Mouse (Mus musculus) forebrain, embryonic 13.5 days (tissue): ENCODE results near the gene Ralgapa1. TPM values are rescaled to one million over a fixed set of nuclear protein-coding genes. Genes with fewer than 3 reads are reported as not detected.

Source experiments
- ATAC-seq: fragments of 200-750 bp; cut with Nextera tagmentation; 2 replicates; pipeline ENCODE4 v1.8.0; 2017
- H3K27ac ChIP-seq: fragments of 300-500 bp; sonication (generic); 2 replicates; pipeline ENCODE4 v1.5.1; 2015; ENCODE audit warnings: inconsistent platforms, mild to moderate bottlenecking, moderate library complexity
- H3K27me3 ChIP-seq: fragments of 300-500 bp; sonication (generic); 2 replicates; pipeline ENCODE4 v1.6.1; 2015; ENCODE audit warnings: mild to moderate bottlenecking, inconsistent platforms
- H3K36me3 ChIP-seq: fragments of 300-500 bp; sonication (generic); 2 replicates; pipeline ENCODE4 v1.6.1; 2015; ENCODE audit warnings: mild to moderate bottlenecking, inconsistent platforms; ENCODE audit not compliant: poor library complexity, severe bottlenecking
- H3K4me1 ChIP-seq: fragments of 300-500 bp; sonication (generic); 2 replicates; pipeline ENCODE4 v1.6.1; 2015; ENCODE audit warnings: inconsistent platforms
- H3K4me2 ChIP-seq: fragments of 300-500 bp; sonication (generic); 2 replicates; pipeline ENCODE4 v1.6.1; 2015; ENCODE audit warnings: inconsistent platforms, mild to moderate bottlenecking, moderate library complexity
- H3K4me3 ChIP-seq: fragments of 300-500 bp; sonication (generic); 2 replicates; pipeline ENCODE4 v1.5.1; 2015; ENCODE audit warnings: mild to moderate bottlenecking, inconsistent platforms
- H3K9ac ChIP-seq: fragments of 300-500 bp; sonication (generic); 2 replicates; pipeline ENCODE4 v1.6.1; 2015; ENCODE audit warnings: mild to moderate bottlenecking, inconsistent platforms
- H3K9me3 ChIP-seq: fragments of 300-500 bp; sonication (generic); replicated peaks from 2 replicates; pipeline ENCODE4 v1.6.1; 2016; ENCODE audit warnings: inconsistent platforms
- WGBS: fragments of 180-500 bp; shearing (Covaris S2); methylation state at CpG from one replicate; pipeline ENCODE4 v1.1.7; 2015; 5-methylcytosine and 5-hydroxymethylcytosine counted together
- polyA plus RNA-seq: library from polyadenylated mRNA; unstranded; fragments of >200 nt; fragmentation: Nextera tagmentation; extraction: Ambion mirVana; gene quantifications from 2 replicates; pipeline ENCODE4 v1.2.1, GENCODE M21; 2015

The Ralgapa1 gene
- polyA plus RNA-seq, 1 experiment from 2014 or later, result 14.1 TPM

DNA sequence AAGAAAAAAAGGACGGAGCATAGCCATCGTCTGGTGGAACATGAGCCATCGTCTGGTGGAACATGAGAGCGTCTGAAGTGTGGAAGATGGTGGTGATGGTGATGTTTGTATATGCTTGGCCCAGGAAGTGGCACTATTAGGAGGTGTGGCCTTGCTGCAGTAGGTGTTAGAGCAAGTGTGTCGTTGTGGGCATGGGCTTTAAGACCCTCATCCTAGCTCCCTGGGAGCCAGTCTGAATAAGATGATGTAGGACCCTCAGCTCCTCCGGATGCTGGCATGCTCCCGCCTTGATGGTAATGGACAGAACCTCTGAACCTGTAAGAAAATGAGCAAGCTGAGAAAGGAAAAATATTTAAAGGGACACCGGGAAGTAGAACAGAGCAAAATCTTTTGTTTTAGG is 13.9 kb upstream of the Ralgapa1 start:
- 88% methylated on average over 8 of the region's 8 CpGs for WGBS
- no peak for ATAC-seq

DNA sequence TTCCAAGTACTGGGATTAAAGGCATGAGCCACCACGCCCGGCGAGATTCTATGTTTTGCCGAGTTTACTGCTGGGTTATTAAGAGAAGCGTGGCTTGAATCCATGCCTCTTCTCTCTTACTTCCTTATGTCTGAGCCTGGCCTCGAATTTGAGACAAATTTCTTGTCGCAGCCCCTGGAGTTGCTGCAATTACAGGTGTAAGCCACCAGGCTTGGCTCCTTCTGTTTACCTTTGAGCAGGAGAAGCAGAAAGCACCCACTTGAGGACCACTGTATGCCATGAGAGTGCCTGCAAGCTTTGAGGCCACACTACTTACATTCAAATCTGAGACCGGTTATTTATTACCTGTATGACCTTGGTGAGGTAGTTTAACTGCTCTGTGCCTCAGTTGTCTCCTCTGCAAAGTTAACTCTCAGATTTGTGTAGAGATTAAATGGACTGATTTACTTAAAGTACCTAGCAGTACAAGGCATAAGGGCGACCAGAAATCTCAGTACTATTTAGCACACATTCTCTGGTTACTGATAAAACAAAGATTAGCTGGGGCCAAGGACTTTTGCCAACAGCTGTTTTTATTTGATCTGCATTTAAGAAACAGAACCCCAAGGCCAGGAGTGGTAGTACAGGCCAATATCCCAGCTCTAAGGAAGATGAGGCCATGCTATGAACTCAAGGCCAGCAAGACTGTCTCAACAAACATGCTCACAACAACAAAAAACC is 13.1 kb upstream of the Ralgapa1 start:
- Histone ChIP-seq H3K4me1 (peaks cover 15% of the 10 kb centered on the region), H3K27ac (no peak overlapping the region), H3K9ac (no peak overlapping the region), H3K4me2 (no peak overlapping the region), H3K9me3 (no peaks in the 10 kb centered on the region), H3K4me3 (no peak overlapping the region), H3K36me3 (no peaks in the 10 kb centered on the region), H3K27me3 (no peaks in the 10 kb centered on the region)
- WGBS, result 68% methylated on average over 9 of the region's 9 CpGs
- ATAC-seq, result no peak

More for the DNA sequence above, 13.9 kb upstream of the Ralgapa1 start:
- Histone ChIP-seq H3K9me3 (no peaks in the 10 kb centered on the region), H3K4me2 (no peak overlapping the region), H3K36me3 (no peaks in the 10 kb centered on the region), H3K4me1 (peaks cover 15% of the 10 kb centered on the region), H3K4me3 (no peak overlapping the region), H3K27ac (no peak overlapping the region), H3K9ac (no peak overlapping the region), H3K27me3 (no peaks in the 10 kb centered on the region)

DNA sequence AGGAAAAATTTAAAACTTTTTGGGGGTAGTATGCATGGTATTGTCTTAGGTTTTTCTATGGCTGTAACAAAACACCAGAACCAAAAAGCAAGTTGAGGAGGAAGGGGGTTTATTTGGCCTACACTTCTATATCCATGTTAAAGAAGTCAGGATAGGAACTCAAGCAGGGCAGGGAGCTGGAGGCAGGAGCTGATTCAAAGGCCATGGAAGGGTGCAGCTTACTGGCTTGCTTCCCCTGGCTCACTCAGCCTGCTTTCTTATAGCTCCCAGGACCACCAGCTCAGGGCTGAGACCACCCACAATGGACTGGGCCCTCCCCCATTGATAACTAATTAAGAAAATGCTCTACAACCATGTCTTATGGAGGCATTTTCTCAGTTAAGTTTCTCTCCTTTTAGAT is 12.0 kb upstream of the Ralgapa1 start:
- H3K27me3 ChIP-seq, result no peaks in the 10 kb centered on the region
- H3K27ac ChIP-seq, result no peak overlapping the region
- H3K4me1 ChIP-seq, result peaks cover 10% of the 10 kb centered on the region
- no peaks in the 10 kb centered on the region for H3K9me3 ChIP-seq
- H3K4me2 ChIP-seq, result no peak overlapping the region
- H3K4me3 ChIP-seq, result no peak overlapping the region
- H3K36me3 ChIP-seq, result no peaks in the 10 kb centered on the region
- no peak overlapping the region for H3K9ac ChIP-seq
- no peak for ATAC-seq

DNA sequence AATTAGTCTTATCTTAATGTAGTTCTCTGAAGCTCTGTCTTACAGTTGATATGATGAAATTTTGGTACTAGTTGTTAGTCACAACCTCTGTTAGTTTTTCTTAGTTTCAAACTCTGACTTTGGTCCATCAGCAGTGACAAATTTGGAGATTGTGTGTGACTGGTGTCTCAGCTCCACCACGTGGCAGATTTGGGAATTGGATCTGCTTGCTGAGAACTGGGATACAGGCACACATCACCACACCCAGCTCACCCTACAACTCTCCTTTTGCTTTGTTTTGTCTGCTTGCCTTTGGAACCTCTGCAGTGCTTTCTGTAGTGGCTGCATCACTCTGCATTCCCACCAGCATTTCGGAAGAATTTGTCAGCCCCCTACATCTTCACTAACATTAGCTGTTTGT is 10.1 kb upstream of the Ralgapa1 start:
- H3K4me2 ChIP-seq, result no peak overlapping the region
- no peak overlapping the region for H3K9ac ChIP-seq
- H3K4me1 ChIP-seq, result no peaks in the 10 kb centered on the region
- no peak overlapping the region for H3K4me3 ChIP-seq
- no peaks in the 10 kb centered on the region for H3K36me3 ChIP-seq
- no peaks in the 10 kb centered on the region for H3K9me3 ChIP-seq
- no peaks in the 10 kb centered on the region for H3K27me3 ChIP-seq
- WGBS, result 19% methylated on average over 2 of the region's 2 CpGs
- H3K27ac ChIP-seq, result no peak overlapping the region
- ATAC-seq, result no peak

DNA sequence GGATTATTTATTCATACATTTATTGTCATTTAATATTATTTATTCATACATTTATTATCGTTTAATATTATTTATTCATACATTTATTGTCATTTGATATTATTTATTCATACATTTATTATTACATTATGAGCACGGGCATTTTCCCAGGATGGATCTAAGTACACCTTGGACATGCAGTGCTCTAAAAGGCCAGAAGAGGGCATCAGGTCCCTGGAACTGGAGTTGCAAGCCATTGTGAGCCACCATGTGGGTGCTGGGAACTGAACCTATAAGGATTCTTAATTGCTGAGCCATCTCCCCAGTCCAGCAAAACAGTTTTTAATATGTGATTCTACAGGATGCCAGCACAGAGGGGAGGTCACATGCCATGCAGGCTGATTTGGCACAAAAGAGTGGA is 4.6 kb upstream of the Ralgapa1 start:
- ATAC-seq, result no peak
- no peak overlapping the region for H3K27ac ChIP-seq
- no peak overlapping the region for H3K4me2 ChIP-seq
- WGBS, result 91% methylated on average over 2 of the region's 2 CpGs
- H3K4me3 ChIP-seq, result no peak overlapping the region
- no peaks in the 10 kb centered on the region for H3K4me1 ChIP-seq
- no peaks in the 10 kb centered on the region for H3K27me3 ChIP-seq
- 0 out of 2 replicates have a peak, but pooled peaks cover 5% of the 10 kb centered on the region for H3K9me3 ChIP-seq
- H3K36me3 ChIP-seq, result no peaks in the 10 kb centered on the region
- no peak overlapping the region for H3K9ac ChIP-seq

DNA sequence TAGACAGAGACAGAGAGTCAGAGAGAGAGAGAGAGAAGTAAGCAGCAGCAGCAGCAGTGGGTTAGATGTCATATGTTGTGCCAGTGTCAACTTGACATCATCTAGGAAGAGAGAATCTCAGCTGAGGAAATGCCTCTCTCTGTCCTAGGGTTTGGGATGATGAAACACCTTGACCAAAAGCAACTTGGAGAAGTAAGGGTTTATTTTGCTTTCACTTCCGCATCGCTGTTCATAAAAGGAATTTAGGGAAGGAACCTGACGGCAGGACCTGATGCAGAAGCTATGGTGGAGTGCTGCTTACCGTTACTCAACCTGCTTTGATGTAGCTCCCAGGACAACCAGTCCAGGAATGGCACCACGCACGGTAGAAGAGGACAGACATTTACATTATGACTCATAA is 3.1 kb upstream of the Ralgapa1 start:
- no peak for ATAC-seq
- Histone ChIP-seq H3K4me1 (peaks cover 12% of the 10 kb centered on the region), H3K27ac (no peak overlapping the region), H3K27me3 (no peaks in the 10 kb centered on the region), H3K9ac (no peak overlapping the region), H3K9me3 (0 out of 2 replicates have a peak, but pooled peaks cover 5% of the 10 kb centered on the region), H3K36me3 (no peaks in the 10 kb centered on the region), H3K4me3 (no peak overlapping the region), H3K4me2 (no peak overlapping the region)
- 87% methylated on average over 6 of the region's 6 CpGs for WGBS

DNA sequence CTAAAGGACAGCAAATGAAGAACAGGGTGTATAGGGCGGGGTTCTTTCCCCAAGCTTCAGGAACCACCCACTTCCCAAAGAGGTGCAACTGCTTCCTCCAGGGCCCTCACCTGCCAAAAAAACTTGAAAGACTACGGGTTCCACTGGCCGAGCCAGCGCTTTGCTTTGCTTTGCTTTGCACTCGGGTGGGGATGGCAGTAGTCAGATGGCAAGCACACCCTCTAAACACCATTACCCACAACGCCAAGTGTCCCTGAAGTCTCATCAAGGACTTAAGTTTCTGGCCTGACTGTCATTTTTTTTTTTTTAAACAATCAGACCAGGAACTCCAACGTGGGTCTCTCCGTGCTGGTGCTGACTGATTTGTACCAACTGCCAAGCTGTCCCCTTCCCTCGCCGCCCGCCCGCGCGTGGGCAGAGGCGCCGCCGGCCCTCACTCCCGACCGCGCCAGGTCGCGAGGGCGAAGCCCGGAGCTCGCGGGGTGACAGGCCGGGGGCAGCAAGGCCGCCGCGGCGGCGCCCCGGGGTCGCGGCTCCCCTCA is 777 bp downstream of the Ralgapa1 start:
- Histone ChIP-seq H3K9ac (peak overlapping the region; percentile 93), H3K27ac (peak overlapping the region; percentile 96), H3K4me2 (peak overlapping the region; percentile 70), H3K36me3 (no peaks in the 10 kb centered on the region), H3K27me3 (no peaks in the 10 kb centered on the region), H3K4me1 (peaks cover 16% of the 10 kb centered on the region), H3K9me3 (no peaks in the 10 kb centered on the region), H3K4me3 (peak overlapping the region; percentile 88)
- under 1% methylated on average over 31 of the region's 35 CpGs for WGBS
- ATAC-seq, result peak; percentile 46

DNA sequence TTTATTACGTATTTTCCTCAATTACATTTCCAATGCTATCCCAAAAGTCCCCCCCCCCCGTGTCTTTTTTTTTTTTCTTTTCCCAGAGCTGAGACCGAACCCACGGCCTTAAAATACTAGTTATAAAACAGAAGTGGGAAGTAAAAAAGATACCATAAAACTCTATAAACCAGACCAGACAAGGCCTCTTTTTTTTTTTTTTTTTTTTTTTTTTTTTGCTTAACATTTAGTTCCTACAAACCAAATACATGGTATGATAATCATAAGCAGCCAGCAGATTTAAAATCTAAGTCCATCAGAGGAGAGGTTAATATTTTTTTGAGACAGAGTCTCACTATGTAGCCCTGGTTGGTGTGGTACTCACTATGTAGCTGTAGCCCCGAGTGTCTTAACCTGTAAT is 4.5 kb downstream of the Ralgapa1 start:
- no peaks in the 10 kb centered on the region for H3K9me3 ChIP-seq
- no peaks in the 10 kb centered on the region for H3K27me3 ChIP-seq
- WGBS, result 91% methylated on average over 5 of the region's 5 CpGs
- H3K9ac ChIP-seq, result no peak overlapping the region
- H3K4me3 ChIP-seq, result no peak overlapping the region
- no peaks in the 10 kb centered on the region for H3K36me3 ChIP-seq
- peaks cover 16% of the 10 kb centered on the region for H3K4me1 ChIP-seq
- H3K27ac ChIP-seq, result no peak overlapping the region
- no peak for ATAC-seq
- no peak overlapping the region for H3K4me2 ChIP-seq

DNA sequence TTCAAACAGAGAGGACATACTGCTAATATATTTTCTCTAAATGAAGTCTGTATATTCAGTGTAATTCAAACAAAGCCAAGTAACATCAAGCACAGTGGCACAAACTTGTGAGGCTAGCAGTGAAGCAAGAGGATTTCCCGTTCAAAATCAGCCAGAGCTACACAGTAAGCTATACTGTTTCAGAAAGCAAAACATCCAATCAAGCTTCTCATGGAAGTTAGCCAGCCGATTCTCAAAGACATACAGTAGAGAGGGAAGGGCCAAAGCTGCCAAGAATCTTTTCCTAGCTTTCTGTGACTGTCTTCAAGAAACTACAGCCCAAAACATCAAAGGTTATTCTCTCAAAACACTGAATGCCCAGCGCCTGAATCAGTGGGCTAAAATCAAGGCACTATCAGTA is 15.9 kb downstream of the Ralgapa1 start:
- 0 out of 2 replicates have a peak, but pooled peaks cover 5% of the 10 kb centered on the region for H3K4me1 ChIP-seq
- no peak overlapping the region for H3K4me2 ChIP-seq
- H3K9ac ChIP-seq, result no peak overlapping the region
- WGBS, result 57% methylated on average over 3 of the region's 3 CpGs
- no peaks in the 10 kb centered on the region for H3K9me3 ChIP-seq
- H3K27ac ChIP-seq, result no peak overlapping the region
- no peaks in the 10 kb centered on the region for H3K36me3 ChIP-seq
- no peak for ATAC-seq
- no peaks in the 10 kb centered on the region for H3K27me3 ChIP-seq
- no peak overlapping the region for H3K4me3 ChIP-seq

DNA sequence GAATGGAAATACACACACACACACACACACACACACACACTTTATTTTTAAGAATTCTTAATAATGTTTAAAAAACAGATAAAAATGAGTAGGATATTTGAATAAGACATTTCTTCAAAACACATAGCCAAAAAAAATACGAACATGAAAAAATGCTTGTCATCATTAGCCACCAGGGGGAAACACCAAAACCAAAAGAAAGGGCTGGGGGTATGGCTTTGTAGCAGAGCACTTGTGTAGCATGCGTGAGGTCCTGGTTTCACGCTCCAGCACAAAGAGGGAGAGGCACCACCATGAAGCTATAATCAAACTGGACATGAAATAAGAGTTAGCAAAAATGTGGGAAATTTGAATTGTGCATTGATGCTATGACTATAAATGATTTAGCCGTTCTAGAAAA is 19.8 kb downstream of the Ralgapa1 start:
- H3K4me1 ChIP-seq, result 0 out of 2 replicates have a peak, but pooled peaks cover 5% of the 10 kb centered on the region
- H3K9me3 ChIP-seq, result no peaks in the 10 kb centered on the region; the same call in 1 of the 2 replicates
- WGBS, result 93% methylated on average over 4 of the region's 4 CpGs
- H3K4me2 ChIP-seq, result no peak overlapping the region
- H3K4me3 ChIP-seq, result no peak overlapping the region
- no peaks in the 10 kb centered on the region for H3K27me3 ChIP-seq
- H3K36me3 ChIP-seq, result no peaks in the 10 kb centered on the region
- ATAC-seq, result no peak
- H3K27ac ChIP-seq, result no peak overlapping the region
- no peak overlapping the region for H3K9ac ChIP-seq

DNA sequence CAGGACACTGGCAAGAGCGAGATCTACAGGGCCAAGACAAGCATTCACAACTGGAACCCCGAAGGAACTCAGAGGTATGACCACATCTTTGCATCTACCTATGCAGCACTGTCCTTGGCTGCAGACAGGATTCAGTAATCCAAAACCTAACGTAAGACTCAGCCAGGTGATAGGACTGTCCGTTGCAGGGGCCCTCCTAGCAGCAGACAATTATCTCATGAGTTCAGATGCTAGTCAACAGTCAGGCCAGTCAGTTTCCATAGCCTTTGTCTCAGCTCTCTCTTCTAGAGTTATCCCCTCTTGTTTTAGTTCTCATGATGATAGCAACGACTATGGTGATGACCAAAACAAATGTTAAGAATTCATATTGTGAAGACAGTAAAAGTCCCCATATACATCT is 20.8 kb downstream of the Ralgapa1 start:
- H3K9me3 ChIP-seq, result no peaks in the 10 kb centered on the region; the same call in 1 of the 2 replicates
- no peak overlapping the region for H3K4me3 ChIP-seq
- no peak for ATAC-seq
- no peak overlapping the region for H3K27ac ChIP-seq
- H3K36me3 ChIP-seq, result no peaks in the 10 kb centered on the region
- WGBS, result 91% methylated on average over 5 of the region's 5 CpGs
- H3K9ac ChIP-seq, result no peak overlapping the region
- H3K4me1 ChIP-seq, result 0 out of 2 replicates have a peak, but pooled peaks cover 3% of the 10 kb centered on the region
- no peak overlapping the region for H3K4me2 ChIP-seq
- H3K27me3 ChIP-seq, result no peaks in the 10 kb centered on the region

DNA sequence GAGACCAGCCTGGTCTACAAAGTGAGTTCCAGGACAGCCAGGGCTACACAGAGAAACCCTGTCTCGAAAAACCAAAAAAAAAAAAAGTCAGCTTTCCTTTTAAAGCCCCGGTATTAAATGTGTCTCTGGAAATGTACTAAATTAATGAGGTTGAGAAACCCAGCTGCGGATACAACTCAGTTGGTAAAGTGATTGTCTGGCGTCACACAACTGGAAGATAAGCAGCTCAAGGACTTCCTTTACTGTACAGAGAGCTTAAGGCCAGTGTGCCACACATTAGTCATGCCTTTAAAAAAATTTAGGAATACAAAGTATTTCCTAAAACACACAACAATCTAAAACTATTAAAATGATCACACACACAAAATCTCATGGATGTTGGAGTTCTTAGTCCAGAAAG is 22.2 kb downstream of the Ralgapa1 start:
- Histone ChIP-seq H3K27ac (no peak overlapping the region), H3K9ac (no peak overlapping the region), H3K4me2 (no peak overlapping the region), H3K36me3 (peaks cover 5% of the 10 kb centered on the region; the same call in 1 of the 2 replicates), H3K27me3 (no peaks in the 10 kb centered on the region), H3K4me1 (no peaks in the 10 kb centered on the region), H3K4me3 (no peak overlapping the region), H3K9me3 (no peaks in the 10 kb centered on the region; the same call in 1 of the 2 replicates)
- WGBS, result 93% methylated on average over 4 of the region's 4 CpGs
- no peak for ATAC-seq
